Comparison of ENCODE assay signal across 16 mouse cellular contexts in the genomic region with DNA sequence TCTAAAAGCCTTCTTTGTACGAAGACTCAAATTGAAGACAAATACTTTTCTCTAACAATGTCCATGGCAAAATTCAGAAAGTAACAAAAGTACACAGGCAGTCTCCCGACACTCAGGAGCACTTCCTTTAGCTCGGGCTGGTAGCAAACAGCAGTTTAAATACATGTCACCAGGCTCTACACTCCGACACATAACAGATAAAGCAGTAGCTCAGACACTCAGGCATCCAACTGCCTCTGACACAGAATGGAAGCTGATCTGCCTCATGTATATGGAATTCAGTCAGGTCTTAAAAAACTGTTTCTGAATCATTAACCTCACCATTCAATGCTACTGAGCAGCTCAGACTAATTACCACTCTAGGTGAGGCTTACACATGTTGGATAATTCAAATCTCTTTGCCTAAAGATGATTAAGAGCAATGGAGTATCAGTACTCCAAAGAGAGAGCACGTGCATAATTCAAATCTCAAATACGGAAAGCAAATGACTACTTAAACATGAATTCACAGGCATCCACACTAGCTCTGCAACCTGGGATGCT.
DNase-seq lines count a peak whose midpoint lies in the region; ATAC-seq and TF ChIP-seq lines count a peak whose summit lies in the region.
"Had no signal": no experiment of that assay in that cellular context is flagged by ENCODE, and none has a peak within 500 bp of the region (broad histone marks: within the 10 kb centered on the region; RNA-seq: fewer than 3 reads in every experiment).

No protein-coding gene starts in this region.

- no peak for DNase-seq in heart, adult 2 months
- no peak for DNase-seq in thymus, postnatal 25 days
- no peak for DNase-seq in left cerebral cortex, adult 9 months (ENCODE audit: low spot score in 2 of 2)
- DNase-seq: adrenal gland, postnatal 10 days; cerebellum, adult 9-11 months; lung, adult 2 months; lung, postnatal 36 days; thymus, adult 18-20 months had no signal

- intact Hi-C loops in heart, adult 2 months (cut with DNase I) = no loop called here

- no peaks in the 10 kb centered on the region for H3K9me3 ChIP-seq in heart, embryonic 14.5 days (ENCODE audit: control insufficient read depth, low read length)
- no peaks in the 10 kb centered on the region for H3K9me3 ChIP-seq in midbrain, embryonic 16.5 days (replicated peaks; ENCODE audit: control insufficient read depth, low read length, poor library complexity, severe bottlenecking)
- no peaks in the 10 kb centered on the region for H3K9me3 ChIP-seq in midbrain, embryonic 15.5 days
- H3K9me3 ChIP-seq in forebrain, embryonic 15.5 days = no peaks in the 10 kb centered on the region
- H3K9me3 ChIP-seq: intestine, embryonic 15.5 days; liver, embryonic 12.5 days; neural tube, embryonic 12.5 days had no signal

- 33% methylated on average over 6 of the region's 6 CpGs for WGBS in heart, embryonic 14.5 days
- 65% methylated on average over 6 of the region's 6 CpGs for WGBS in heart, adult 2 months
- WGBS in midbrain, embryonic 16.5 days = 57% methylated on average over 6 of the region's 6 CpGs
- 62% methylated on average over 6 of the region's 6 CpGs for WGBS in midbrain, embryonic 15.5 days
- WGBS in forebrain, embryonic 15.5 days = 40% methylated on average over 6 of the region's 6 CpGs

- no peak for TF ChIP-seq POLR2A in heart, adult 2 months (IDR thresholded peaks at IDR 0.05; ENCODE audit: insufficient read depth, low read depth, low read length)

- TF ChIP-seq CTCF in heart, adult 2 months (IDR thresholded peaks at IDR 0.05) = no peak

- H3K36me3 ChIP-seq in heart, embryonic 14.5 days (ENCODE audit: control insufficient read depth, insufficient read depth, low read length) = no peaks in the 10 kb centered on the region
- H3K36me3 ChIP-seq in heart, adult 2 months (ENCODE audit: control insufficient read depth, insufficient read depth, low read length) = peaks cover 2% of the 10 kb centered on the region; the same call in 1 of the 2 replicates
- H3K36me3 ChIP-seq in midbrain, embryonic 16.5 days (ENCODE audit: control insufficient read depth, insufficient read depth, low read length) = no peaks in the 10 kb centered on the region
- no peaks in the 10 kb centered on the region for H3K36me3 ChIP-seq in midbrain, embryonic 15.5 days (replicated peaks)
- peaks cover 9% of the 10 kb centered on the region; the same call in 1 of the 2 replicates for H3K36me3 ChIP-seq in forebrain, embryonic 15.5 days
- H3K36me3 ChIP-seq: intestine, embryonic 15.5 days had no signal

- TF ChIP-seq EP300 in heart, adult 2 months (IDR thresholded peaks at IDR 0.05; ENCODE audit: insufficient read depth, low read depth, low read length) = no peak

- peaks cover 6 to 23% of the 10 kb centered on the region in 2 experiments for H3K4me1 ChIP-seq in heart, embryonic 14.5 days (ENCODE audit: control insufficient read depth in 2 of 2, insufficient read depth in 2 of 2, low read length in 2 of 2)
- H3K4me1 ChIP-seq in heart, adult 2 months (ENCODE audit: control insufficient read depth, insufficient read depth, low read length) = peaks cover 1% of the 10 kb centered on the region; the same call in 1 of the 2 replicates
- no peaks in the 10 kb centered on the region for H3K4me1 ChIP-seq in midbrain, embryonic 16.5 days (ENCODE audit: control insufficient read depth, insufficient read depth, low read length)
- H3K4me1 ChIP-seq in midbrain, embryonic 15.5 days = peaks cover 11% of the 10 kb centered on the region
- peaks cover 19% of the 10 kb centered on the region; the same call in 1 of the 2 replicates for H3K4me1 ChIP-seq in forebrain, embryonic 15.5 days
- H3K4me1 ChIP-seq: intestine, embryonic 15.5 days; neural tube, embryonic 12.5 days had no signal

- H3K79me2 ChIP-seq in heart, adult 2 months (replicated peaks; ENCODE audit: control insufficient read depth, insufficient read depth, low read length) = no peaks in the 10 kb centered on the region

- ATAC-seq in heart, embryonic 14.5 days (ENCODE audit: insufficient number of reproducible peaks, insufficient read depth, low FRiP score, low read depth) = no peak; the same call in 1 of the 2 replicates
- ATAC-seq in midbrain, embryonic 16.5 days = peak; percentile 48; the same call in 1 of the 2 replicates
- ATAC-seq in midbrain, embryonic 15.5 days (replicated peaks) = no peak; the same call in 1 of the 2 replicates
- 0 out of 2 replicates have a peak, but pooled peaks have one; percentile 35 for ATAC-seq in forebrain, embryonic 15.5 days (replicated peaks)
- ATAC-seq: activated CD4-positive, CD25-positive, alpha-beta regulatory T cell, adult 4 months; intestine, embryonic 15.5 days; liver, embryonic 12.5 days had no signal

- peak overlapping the region in 1 of 2 experiments; percentile 44; a peak in 2 of 4 replicates for H3K27ac ChIP-seq in heart, embryonic 14.5 days (replicated peaks in 1 of 2; ENCODE audit: control insufficient read depth in 1 of 2, insufficient read depth in 1 of 2, low read depth in 2 of 2, low read length in 2 of 2)
- no peak overlapping the region for H3K27ac ChIP-seq in heart, adult 2 months
- peak overlapping the region; percentile 10; the same call in 1 of the 2 replicates for H3K27ac ChIP-seq in midbrain, embryonic 16.5 days (ENCODE audit: low read length)
- H3K27ac ChIP-seq in midbrain, embryonic 15.5 days = no peak overlapping the region
- no peak overlapping the region for H3K27ac ChIP-seq in forebrain, embryonic 15.5 days (replicated peaks)
- H3K27ac ChIP-seq: intestine, embryonic 15.5 days; liver, embryonic 12.5 days; neural tube, embryonic 12.5 days had no signal

- peak overlapping the region; percentile 25; the same call in 1 of the 2 replicates for H3K4me2 ChIP-seq in heart, embryonic 14.5 days (ENCODE audit: low read length)
- no peak overlapping the region for H3K4me2 ChIP-seq in midbrain, embryonic 16.5 days (ENCODE audit: low read length)
- H3K4me2 ChIP-seq in midbrain, embryonic 15.5 days = no peak overlapping the region
- no peak overlapping the region for H3K4me2 ChIP-seq in forebrain, embryonic 15.5 days (replicated peaks)
- H3K4me2 ChIP-seq: intestine, embryonic 15.5 days; liver, embryonic 12.5 days; neural tube, embryonic 12.5 days had no signal

- no peak overlapping the region for H3K4me3 ChIP-seq in heart, embryonic 14.5 days (ENCODE audit: control insufficient read depth in 1 of 2, insufficient read depth in 1 of 2, low read depth in 1 of 2, low read length in 2 of 2)
- H3K4me3 ChIP-seq in heart, adult 2 months = no peak overlapping the region
- H3K4me3 ChIP-seq in midbrain, embryonic 16.5 days (ENCODE audit: low read depth, low read length) = no peak overlapping the region
- no peak overlapping the region for H3K4me3 ChIP-seq in midbrain, embryonic 15.5 days
- no peak overlapping the region for H3K4me3 ChIP-seq in forebrain, embryonic 15.5 days
- H3K4me3 ChIP-seq: intestine, embryonic 15.5 days; liver, embryonic 12.5 days; neural tube, embryonic 12.5 days had no signal

- H3K27me3 ChIP-seq in heart, embryonic 14.5 days (ENCODE audit: control insufficient read depth, insufficient read depth, low read length) = no peaks in the 10 kb centered on the region
- H3K27me3 ChIP-seq in heart, adult 2 months (ENCODE audit: control insufficient read depth, insufficient read depth, low read length) = no peaks in the 10 kb centered on the region
- no peaks in the 10 kb centered on the region for H3K27me3 ChIP-seq in midbrain, embryonic 16.5 days (ENCODE audit: control insufficient read depth, insufficient read depth, low read depth, low read length)
- H3K27me3 ChIP-seq in midbrain, embryonic 15.5 days (replicated peaks) = no peaks in the 10 kb centered on the region
- no peaks in the 10 kb centered on the region for H3K27me3 ChIP-seq in forebrain, embryonic 15.5 days
- H3K27me3 ChIP-seq: intestine, embryonic 15.5 days; liver, embryonic 12.5 days; neural tube, embryonic 12.5 days had no signal

- H3K9ac ChIP-seq in heart, embryonic 14.5 days (ENCODE audit: low read length) = no peak overlapping the region
- no peak overlapping the region for H3K9ac ChIP-seq in heart, adult 2 months (ENCODE audit: low read depth, low read length)
- no peak overlapping the region for H3K9ac ChIP-seq in midbrain, embryonic 16.5 days (ENCODE audit: low read depth, low read length)
- H3K9ac ChIP-seq in midbrain, embryonic 15.5 days = no peak overlapping the region
- H3K9ac ChIP-seq in forebrain, embryonic 15.5 days (replicated peaks) = no peak overlapping the region
- H3K9ac ChIP-seq: intestine, embryonic 15.5 days; liver, embryonic 12.5 days; neural tube, embryonic 12.5 days had no signal

Comparison
In these comparisons a context has a peak if more than half of its experiments do, and no peak if none do; other contexts are left out.
1. ATAC-seq: peak in midbrain, embryonic 16.5 days (single experiment) and forebrain, embryonic 15.5 days (single experiment); none in heart, embryonic 14.5 days (single experiment) and midbrain, embryonic 15.5 days (single experiment).